Mouse (Mus musculus): Measurements from ENCODE around the gene Cfap54. TPM values are rescaled to one million over a fixed set of nuclear protein-coding genes. Genes with fewer than 3 reads are reported as not detected.

Gene Cfap54
- polyA plus RNA-seq, 1 experiment = 1.8 TPM

DNA sequence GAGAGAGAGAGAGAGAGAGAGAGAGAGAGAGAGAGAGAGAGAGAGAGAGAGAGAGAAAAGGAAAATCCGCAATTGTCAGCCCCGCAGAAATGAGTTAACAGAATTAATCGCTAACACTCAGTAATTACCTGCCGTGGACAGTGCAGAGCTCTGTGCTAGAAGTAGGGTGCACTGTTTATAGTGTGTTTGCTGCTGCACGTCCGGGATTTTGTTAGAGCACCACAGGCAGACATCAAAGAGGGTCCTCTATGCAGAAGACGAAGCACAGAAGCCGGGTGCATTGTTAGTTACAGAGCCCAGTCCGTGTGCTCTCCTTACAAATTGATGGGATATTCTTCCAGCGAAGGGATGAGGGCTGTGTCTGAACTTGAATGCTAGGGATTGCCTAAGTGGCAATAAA is 289.5 kb downstream of the Cfap54 start:
- WGBS = 85% methylated on average over 10 of the region's 10 CpGs
- H3K27ac ChIP-seq (ENCODE audit: control insufficient read depth, insufficient read depth, low read depth, low read length, poor library complexity) = no peak overlapping the region
- no peaks in the 10 kb centered on the region for H3K4me1 ChIP-seq (ENCODE audit: control insufficient read depth, insufficient read depth, low read length)
- no peak for TF ChIP-seq POLR2A (IDR thresholded peaks at IDR 0.05; ENCODE audit: borderline replicate concordance, control insufficient read depth, low read depth, low read length)
- no peak for TF ChIP-seq CTCF (IDR thresholded peaks at IDR 0.05; ENCODE audit: control insufficient read depth, insufficient read depth, low read length)
- H3K4me3 ChIP-seq (replicated peaks; ENCODE audit: control insufficient read depth, low read depth, low read length) = no peak overlapping the region

DNA sequence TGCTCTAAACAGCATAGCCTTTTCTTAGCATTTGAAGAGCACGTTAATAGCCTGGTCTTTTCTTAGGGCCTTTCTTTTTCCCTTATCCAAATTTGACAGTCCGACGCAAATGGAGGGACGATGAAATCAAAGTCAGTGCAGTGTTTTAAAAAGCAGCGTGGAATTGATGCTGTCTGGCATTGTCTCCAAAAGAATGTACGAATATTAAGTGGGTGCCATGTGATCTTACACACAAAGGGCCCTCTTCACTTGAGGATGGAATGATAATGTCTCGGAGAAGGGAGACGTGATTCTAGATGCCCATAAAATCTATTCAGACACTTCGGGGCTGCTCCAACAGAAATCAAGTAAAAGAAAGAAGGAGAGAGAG is 289.9 kb downstream of the Cfap54 start:
- 85% methylated on average over 9 of the region's 9 CpGs for WGBS
- Histone ChIP-seq H3K27ac (ENCODE audit: control insufficient read depth, insufficient read depth, low read depth, low read length, poor library complexity) (no peak overlapping the region), H3K4me1 (ENCODE audit: control insufficient read depth, insufficient read depth, low read length) (no peaks in the 10 kb centered on the region), H3K4me3 (replicated peaks; ENCODE audit: control insufficient read depth, low read depth, low read length) (no peak overlapping the region)
- TF ChIP-seq POLR2A (IDR thresholded peaks at IDR 0.05; ENCODE audit: borderline replicate concordance, control insufficient read depth, low read depth, low read length) (no peak), CTCF (IDR thresholded peaks at IDR 0.05; ENCODE audit: control insufficient read depth, insufficient read depth, low read length) (no peak)

DNA sequence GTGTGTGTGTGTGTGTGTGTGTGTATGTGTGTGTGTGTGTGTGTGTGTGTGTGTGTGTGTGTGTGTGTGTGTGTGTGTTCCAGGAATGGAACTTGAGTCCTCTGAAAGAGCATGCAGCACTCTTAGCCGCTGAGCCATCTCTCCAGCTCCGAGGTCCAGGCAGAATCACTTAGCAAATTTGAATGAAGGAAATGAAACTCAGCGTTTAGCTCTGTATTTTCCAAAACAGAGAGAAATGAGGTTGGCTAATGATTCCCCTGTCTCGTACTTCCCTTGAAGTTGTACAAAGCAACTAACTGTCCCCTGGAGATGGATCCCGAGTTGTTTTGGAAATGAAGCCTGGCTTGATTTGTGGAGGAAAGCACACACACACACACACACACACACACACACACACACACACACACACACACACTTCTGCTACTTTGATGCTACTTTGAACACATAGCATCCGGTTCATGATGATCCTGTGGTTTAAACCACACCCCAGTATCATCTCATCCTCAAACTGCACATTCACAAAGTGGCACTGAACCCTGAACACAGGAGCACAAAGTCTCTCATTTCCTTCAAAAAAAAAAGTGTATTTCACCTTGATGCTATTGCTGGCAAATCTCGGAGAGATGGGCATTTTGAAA is 290.4 kb downstream of the Cfap54 start:
- Histone ChIP-seq H3K4me1 (ENCODE audit: control insufficient read depth, insufficient read depth, low read length) (no peaks in the 10 kb centered on the region), H3K4me3 (replicated peaks; ENCODE audit: control insufficient read depth, low read depth, low read length) (no peak overlapping the region), H3K27ac (ENCODE audit: control insufficient read depth, insufficient read depth, low read depth, low read length, poor library complexity) (no peak overlapping the region)
- TF ChIP-seq CTCF (IDR thresholded peaks at IDR 0.05; ENCODE audit: control insufficient read depth, insufficient read depth, low read length) = no peak
- no peak for TF ChIP-seq POLR2A (IDR thresholded peaks at IDR 0.05; ENCODE audit: borderline replicate concordance, control insufficient read depth, low read depth, low read length)
- WGBS = 65% methylated on average over 7 of the region's 7 CpGs

DNA sequence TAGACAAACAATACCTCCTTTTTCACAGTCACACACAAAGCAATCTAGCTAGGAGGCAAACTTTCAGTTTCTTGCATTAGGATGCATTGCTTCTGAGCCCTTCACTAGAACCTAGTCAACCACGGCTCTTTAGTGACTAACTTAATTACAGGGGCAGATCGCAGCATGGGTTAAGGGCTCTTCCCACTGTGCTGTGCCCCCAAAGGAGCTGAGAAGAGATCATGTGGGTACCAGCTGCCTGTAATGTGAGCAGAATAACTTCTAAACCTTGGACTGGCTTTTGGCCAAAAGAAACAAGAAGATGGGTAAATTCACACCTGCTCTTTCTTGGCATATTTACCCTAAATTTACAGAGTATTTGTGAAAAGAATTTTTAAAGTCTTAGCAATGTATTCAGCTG is 291.2 kb downstream of the Cfap54 start:
- no peak for TF ChIP-seq CTCF (IDR thresholded peaks at IDR 0.05; ENCODE audit: control insufficient read depth, insufficient read depth, low read length)
- no peak for TF ChIP-seq POLR2A (IDR thresholded peaks at IDR 0.05; ENCODE audit: borderline replicate concordance, control insufficient read depth, low read depth, low read length)
- H3K4me1 ChIP-seq (ENCODE audit: control insufficient read depth, insufficient read depth, low read length) = no peaks in the 10 kb centered on the region
- no peak overlapping the region for H3K27ac ChIP-seq (ENCODE audit: control insufficient read depth, insufficient read depth, low read depth, low read length, poor library complexity)
- 84% methylated on average over 2 of the region's 2 CpGs for WGBS
- H3K4me3 ChIP-seq (replicated peaks; ENCODE audit: control insufficient read depth, low read depth, low read length) = no peak overlapping the region

DNA sequence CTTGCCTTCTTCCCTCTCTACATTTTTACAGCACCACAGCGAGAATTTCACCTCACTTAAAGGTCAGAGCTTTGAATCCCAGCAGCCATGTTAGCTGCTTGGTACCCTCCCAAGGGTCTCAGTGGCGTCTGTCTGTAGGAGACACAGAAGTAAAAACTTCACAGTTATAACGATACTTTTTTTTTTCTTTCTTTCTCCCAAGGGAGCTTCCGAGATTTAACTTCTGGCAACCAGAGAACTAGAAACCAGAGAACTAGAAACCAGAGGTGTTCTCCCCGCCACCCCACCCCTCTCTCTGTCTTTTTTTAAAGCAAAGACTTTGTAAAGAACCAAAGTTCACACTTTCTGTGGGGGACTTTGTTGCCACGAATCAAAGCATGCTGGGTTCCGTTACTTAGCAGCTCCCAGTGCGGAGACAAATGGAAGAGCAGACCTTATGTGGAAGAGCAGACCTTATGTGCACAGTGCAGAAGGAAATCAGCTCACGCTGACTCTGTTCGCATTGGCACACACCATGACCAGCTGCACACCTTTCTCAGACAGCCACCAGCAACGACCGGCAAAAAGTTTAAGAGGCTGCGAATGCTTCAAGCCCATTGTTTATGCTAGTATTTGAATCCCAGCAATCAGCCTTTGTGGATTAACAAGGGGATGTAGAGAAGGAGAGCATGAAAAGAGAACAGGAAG is 292.9 kb downstream of the Cfap54 start:
- 74% methylated on average over 13 of the region's 13 CpGs for WGBS
- no peak overlapping the region for H3K4me3 ChIP-seq (replicated peaks; ENCODE audit: control insufficient read depth, low read depth, low read length)
- TF ChIP-seq CTCF (IDR thresholded peaks at IDR 0.05; ENCODE audit: control insufficient read depth, insufficient read depth, low read length) (no peak), POLR2A (IDR thresholded peaks at IDR 0.05; ENCODE audit: borderline replicate concordance, control insufficient read depth, low read depth, low read length) (no peak)
- no peak overlapping the region for H3K27ac ChIP-seq (ENCODE audit: control insufficient read depth, insufficient read depth, low read depth, low read length, poor library complexity)
- H3K4me1 ChIP-seq (ENCODE audit: control insufficient read depth, insufficient read depth, low read length) = no peaks in the 10 kb centered on the region

DNA sequence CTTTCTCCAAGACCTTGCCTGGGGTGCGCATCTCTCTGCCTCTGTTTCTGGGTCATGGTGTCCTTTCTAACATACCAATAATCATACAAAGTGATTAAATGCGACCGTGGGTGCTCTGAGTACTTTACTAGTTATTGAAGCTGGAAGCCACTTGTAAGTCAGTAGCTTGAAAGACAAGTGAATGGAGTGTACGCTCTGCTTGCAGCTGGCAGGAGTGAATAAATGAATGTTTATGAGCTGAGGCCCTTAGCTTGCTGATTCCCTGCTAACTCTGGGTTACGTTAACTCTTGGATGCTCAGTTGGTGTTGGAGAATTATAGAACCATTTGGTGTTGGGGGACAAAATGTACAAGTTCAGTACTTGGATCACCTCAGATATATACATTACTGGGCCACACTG is 298.7 kb downstream of the Cfap54 start:
- TF ChIP-seq POLR2A (IDR thresholded peaks at IDR 0.05; ENCODE audit: borderline replicate concordance, control insufficient read depth, low read depth, low read length) (no peak), CTCF (IDR thresholded peaks at IDR 0.05; ENCODE audit: control insufficient read depth, insufficient read depth, low read length) (no peak)
- Histone ChIP-seq H3K27ac (ENCODE audit: control insufficient read depth, insufficient read depth, low read depth, low read length, poor library complexity) (no peak overlapping the region), H3K4me1 (ENCODE audit: control insufficient read depth, insufficient read depth, low read length) (no peaks in the 10 kb centered on the region), H3K4me3 (replicated peaks; ENCODE audit: control insufficient read depth, low read depth, low read length) (no peak overlapping the region)
- WGBS = 80% methylated on average over 5 of the region's 5 CpGs

DNA sequence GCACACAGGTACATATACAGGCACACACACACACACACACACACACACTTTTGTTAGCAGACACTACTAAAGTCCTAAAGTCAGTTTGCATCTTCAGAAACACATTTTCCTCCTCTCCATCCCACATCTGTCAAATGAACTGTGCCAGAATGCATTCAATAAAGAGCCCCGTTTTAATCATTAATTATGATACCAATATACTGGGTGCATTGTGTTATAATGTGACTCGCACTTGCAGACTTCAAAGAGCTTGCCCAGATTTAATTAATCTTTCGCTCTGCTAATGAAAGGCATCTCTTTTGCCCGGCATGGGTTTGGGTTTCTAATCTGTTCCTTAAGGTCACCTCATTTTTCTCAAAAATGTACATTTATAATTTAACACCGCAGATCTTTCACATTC is 327.1 kb downstream of the Cfap54 start:
- Histone ChIP-seq H3K4me3 (replicated peaks; ENCODE audit: control insufficient read depth, low read depth, low read length) (no peak overlapping the region), H3K27ac (ENCODE audit: control insufficient read depth, insufficient read depth, low read depth, low read length, poor library complexity) (no peak overlapping the region), H3K4me1 (ENCODE audit: control insufficient read depth, insufficient read depth, low read length) (no peaks in the 10 kb centered on the region)
- TF ChIP-seq POLR2A (IDR thresholded peaks at IDR 0.05; ENCODE audit: borderline replicate concordance, control insufficient read depth, low read depth, low read length) (no peak), CTCF (IDR thresholded peaks at IDR 0.05; ENCODE audit: control insufficient read depth, insufficient read depth, low read length) (no peak)
- 88% methylated on average over 5 of the region's 5 CpGs for WGBS

DNA sequence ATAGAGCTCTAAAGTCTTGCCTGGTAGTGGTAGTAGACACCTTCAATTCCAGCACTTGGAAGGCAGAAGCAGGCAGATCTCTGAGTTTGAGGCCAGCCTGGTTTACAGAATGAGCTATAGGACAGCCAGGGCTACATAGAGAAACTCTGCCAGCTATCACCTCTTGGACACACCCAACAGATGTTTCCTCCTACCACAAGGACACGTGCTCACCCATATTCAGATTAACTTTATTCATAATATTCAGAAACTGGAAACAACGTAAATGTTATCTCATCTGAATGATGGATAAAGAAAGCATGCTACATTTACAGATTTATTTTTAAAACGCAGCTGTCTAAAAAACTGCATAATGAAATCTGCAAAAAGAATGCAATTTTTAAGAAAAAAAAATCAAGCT is 351.1 kb downstream of the Cfap54 start:
- 64% methylated on average over 3 of the region's 3 CpGs for whole genome bisulfite sequencing
- TF ChIP-seq POLR2A (IDR thresholded peaks at IDR 0.05; ENCODE audit: borderline replicate concordance, control insufficient read depth, low read depth, low read length) (no peak), CTCF (IDR thresholded peaks at IDR 0.05; ENCODE audit: control insufficient read depth, insufficient read depth, low read length) (no peak)
- Histone ChIP-seq H3K27ac (ENCODE audit: control insufficient read depth, insufficient read depth, low read depth, low read length, poor library complexity) (no peak overlapping the region), H3K4me3 (replicated peaks; ENCODE audit: control insufficient read depth, low read depth, low read length) (no peak overlapping the region), H3K4me1 (ENCODE audit: control insufficient read depth, insufficient read depth, low read length) (no peaks in the 10 kb centered on the region)

All from bone marrow, adult 2 months (tissue).